Comparison of ENCODE assay signal across 1 mouse cellular context in genomic region chr7:141442199-141442598, GRCm38 (mm10).
TF ChIP-seq lines count a peak whose summit lies in the region.

No protein-coding gene starts in this region.

TF ChIP-seq in CH12.LX, 34 proteins besides CTCF, POLR2A, EP300 and RAD21 (continued from another document):
- TF ChIP-seq ZNF384 (IDR thresholded peaks at IDR 0.05; ENCODE audit: low read depth, low read length): no peak
- no peak for TF ChIP-seq E2F4 (IDR thresholded peaks at IDR 0.05; ENCODE audit: insufficient replicate concordance, low read depth, low read length)
- TF ChIP-seq JUN (IDR thresholded peaks at IDR 0.05; ENCODE audit: insufficient read depth, low read depth, low read length): no peak
- TF ChIP-seq POLR2AphosphoS2 (IDR thresholded peaks at IDR 0.05; ENCODE audit: low read depth, low read length): no peak
- TF ChIP-seq USF2 (conservative IDR thresholded peaks at IDR 0.05; ENCODE audit: low read depth, low read length): no peak
- no peak for TF ChIP-seq USF1 (IDR thresholded peaks at IDR 0.05; ENCODE audit: low read depth, low read length)
- no peak for TF ChIP-seq KAT2A (IDR thresholded peaks at IDR 0.05; ENCODE audit: insufficient replicate concordance, low read length)
